In genomic region chr19:60804903-60805302, GRCm38 (mm10) we compare ENCODE assay signal across 26 mouse cellular contexts.
"Had no signal": no experiment of that assay in that cellular context is flagged by ENCODE, and none has a peak within 500 bp of the region (broad histone marks: within the 10 kb centered on the region; RNA-seq: fewer than 3 reads in every experiment).

No protein-coding gene starts in this region.

- DNase-seq: gastrocnemius, adult 2 months; gastrocnemius, postnatal 10 days; gastrocnemius, postnatal 25 days; heart, adult 11 months; heart, adult 2 months; heart, postnatal 14 days; heart, postnatal 36 days; kidney, adult 11 months; kidney, adult 2 months; kidney, adult 9 months; kidney, postnatal 14 days; kidney, postnatal 36 days; layer of hippocampus, adult 9-11 months; layer of hippocampus, postnatal 36 days; left cerebral cortex, postnatal 4 days had no signal

- H3K4me3 ChIP-seq: gastrocnemius, adult 2 months; heart, adult 2 months; heart, embryonic 13.5 days; heart, embryonic 15.5 days; hindbrain, embryonic 13.5 days; hindbrain, embryonic 15.5 days; kidney, embryonic 15.5 days; limb, embryonic 13.5 days; limb, embryonic 15.5 days; liver, embryonic 12.5 days had no signal

- H3K27ac ChIP-seq: gastrocnemius, adult 2 months; heart, adult 2 months; heart, embryonic 13.5 days; heart, embryonic 15.5 days; hindbrain, embryonic 13.5 days; hindbrain, embryonic 15.5 days; hindbrain, postnatal 0 days; kidney, embryonic 15.5 days; kidney, postnatal 0 days; limb, embryonic 13.5 days; limb, embryonic 15.5 days; liver, embryonic 12.5 days had no signal

- H3K27me3 ChIP-seq: heart, embryonic 15.5 days; hindbrain, embryonic 15.5 days; limb, embryonic 13.5 days; limb, embryonic 15.5 days had no signal

- H3K9me3 ChIP-seq: heart, embryonic 13.5 days; heart, embryonic 15.5 days; hindbrain, embryonic 13.5 days; hindbrain, embryonic 15.5 days; kidney, embryonic 15.5 days; limb, embryonic 13.5 days; limb, embryonic 15.5 days; liver, embryonic 12.5 days had no signal

- H3K4me1 ChIP-seq: heart, embryonic 13.5 days; heart, embryonic 15.5 days; hindbrain, embryonic 13.5 days; hindbrain, embryonic 15.5 days; kidney, embryonic 15.5 days; limb, embryonic 13.5 days; limb, embryonic 15.5 days had no signal

- ATAC-seq: hindbrain, postnatal 0 days; intestine, embryonic 16.5 days; liver, embryonic 12.5 days had no signal

- H3K36me3 ChIP-seq: heart, embryonic 13.5 days; heart, embryonic 15.5 days; hindbrain, embryonic 13.5 days; hindbrain, embryonic 15.5 days; kidney, embryonic 15.5 days; limb, embryonic 13.5 days; limb, embryonic 15.5 days; liver, embryonic 12.5 days had no signal

- H3K9ac ChIP-seq: heart, embryonic 13.5 days; heart, embryonic 15.5 days; hindbrain, embryonic 13.5 days; hindbrain, embryonic 15.5 days; kidney, embryonic 15.5 days; limb, embryonic 13.5 days; limb, embryonic 15.5 days; liver, embryonic 12.5 days had no signal
